Mouse (Mus musculus) thymus, adult 2 months (tissue): ENCODE measurements around the gene Spata32.

Experiments
- CTCF ChIP-seq: fragments of 200-500 bp; IDR thresholded peaks from 2 replicates; pipeline ENCODE4 v1.5.1; 2012; ENCODE audit warnings: mild to moderate bottlenecking, control low read depth, low read length, moderate library complexity, borderline replicate concordance; ENCODE audit not compliant: control insufficient read depth, poor library complexity, insufficient read depth; ENCODE audit errors: extremely low read depth
- POLR2A ChIP-seq: fragments of 200-500 bp; IDR thresholded peaks from 2 replicates; pipeline ENCODE4 v1.6.1; 2012; ENCODE audit warnings: mild to moderate bottlenecking, low read length, control low read depth, moderate library complexity; ENCODE audit not compliant: control insufficient read depth, poor library complexity, insufficient read depth; ENCODE audit errors: extremely low read depth

GRCm38 (mm10) chr11:103171703-103172391 lies 46.4 kb downstream of the Spata32 start:
- TF ChIP-seq POLR2A (no peak), CTCF (no peak)
